Mouse (Mus musculus) E14TG2a.4 (cell line): ENCODE data around the gene Mgat5.

Experiments
- CTCF ChIP-seq: conservative IDR thresholded peaks from 2 replicates; pipeline ENCODE4 v1.5.1; 2014; ENCODE audit warnings: low read length
- NANOG ChIP-seq: IDR thresholded peaks from 2 replicates; pipeline ENCODE4 v1.6.1; 2014; ENCODE audit warnings: borderline replicate concordance, low read length, mixed read lengths

GRCm38 (mm10) chr1:127400198-127400597 lies 195.4 kb downstream of the Mgat5 start:
- TF ChIP-seq CTCF = no peak
- TF ChIP-seq NANOG = no peak
